Mouse (Mus musculus): ENCODE data around the gene Impdh1. TPM values are rescaled to one million over a fixed set of nuclear protein-coding genes. Genes with fewer than 3 reads are reported as not detected.
"Not testable (repeated sequence)": the region's sequence is repeated elsewhere in the genome, so short reads cannot be mapped to it uniquely, and the experiment has no call there.

Impdh1 gene
- total RNA-seq (2021): 10 to 100 TPM; 36.0 to 42.9 TPM
- long read RNA-seq, transcript Impdh1-201 (14 exons, 2,437 nt): major isoform, 66 of 82 reads
- long read RNA-seq, partial matches to known transcripts: 6 of 82 reads
- long read RNA-seq, other reads (novel, unspliced or antisense): 9 of 82 reads

DNA sequence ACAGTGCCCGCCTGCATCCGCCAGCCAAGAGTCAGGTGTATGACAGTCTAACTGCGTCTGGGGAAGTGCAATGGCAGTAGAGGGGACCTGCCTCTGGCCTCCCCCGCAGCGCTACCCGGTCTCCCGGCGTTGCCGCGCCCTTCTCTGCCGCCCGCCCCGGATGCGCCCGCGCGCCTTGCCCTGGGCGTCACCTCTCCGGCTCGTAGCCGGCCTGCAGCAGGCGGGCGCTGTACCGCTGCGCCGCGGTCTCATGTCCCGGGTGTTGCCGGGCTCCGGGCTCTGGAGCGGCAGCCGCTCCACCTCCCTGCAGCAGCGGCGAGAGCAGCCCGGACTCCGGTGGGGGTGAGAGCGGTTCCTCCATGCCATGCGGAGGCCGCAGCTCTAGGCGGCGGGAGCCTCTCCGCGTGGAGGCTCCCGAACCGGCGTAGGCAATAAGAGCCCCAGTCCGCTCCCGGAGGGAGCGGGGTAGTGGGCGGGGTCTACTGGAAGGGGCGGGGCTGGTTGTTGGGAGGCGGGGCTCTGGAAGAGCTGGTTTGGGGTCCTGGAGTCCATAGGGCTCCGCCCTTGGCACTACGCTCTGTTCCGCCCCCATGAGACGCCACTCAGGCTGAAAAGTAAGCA, at the start of gene Impdh1:
Gene Impdh1 (minus strand): TSS at position 484 of the 621 bp plus-strand sequence.
- peak in 1 of 2 experiments; percentile 40 for DNase-seq (ENCODE audit: low spot score in 2 of 2)

DNA sequence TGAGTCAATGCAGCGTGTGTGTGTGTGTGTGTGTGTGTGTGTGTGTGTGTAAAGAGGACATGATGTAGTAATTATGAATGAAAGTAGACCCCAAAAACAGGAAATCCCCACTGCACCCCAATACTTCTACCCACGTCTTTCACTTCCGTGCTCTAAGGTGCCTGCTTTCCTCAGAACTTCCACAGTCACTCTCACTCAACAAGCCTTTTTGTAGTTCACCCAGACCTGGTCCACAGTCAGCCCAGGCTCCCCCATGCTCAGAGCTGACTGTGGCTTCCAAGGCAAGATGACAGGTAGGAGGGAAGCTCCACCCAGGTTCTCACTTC, 48.3 kb upstream of the Impdh1 start:
- DNase-seq (ENCODE audit: low spot score in 2 of 2): no peak

DNA sequence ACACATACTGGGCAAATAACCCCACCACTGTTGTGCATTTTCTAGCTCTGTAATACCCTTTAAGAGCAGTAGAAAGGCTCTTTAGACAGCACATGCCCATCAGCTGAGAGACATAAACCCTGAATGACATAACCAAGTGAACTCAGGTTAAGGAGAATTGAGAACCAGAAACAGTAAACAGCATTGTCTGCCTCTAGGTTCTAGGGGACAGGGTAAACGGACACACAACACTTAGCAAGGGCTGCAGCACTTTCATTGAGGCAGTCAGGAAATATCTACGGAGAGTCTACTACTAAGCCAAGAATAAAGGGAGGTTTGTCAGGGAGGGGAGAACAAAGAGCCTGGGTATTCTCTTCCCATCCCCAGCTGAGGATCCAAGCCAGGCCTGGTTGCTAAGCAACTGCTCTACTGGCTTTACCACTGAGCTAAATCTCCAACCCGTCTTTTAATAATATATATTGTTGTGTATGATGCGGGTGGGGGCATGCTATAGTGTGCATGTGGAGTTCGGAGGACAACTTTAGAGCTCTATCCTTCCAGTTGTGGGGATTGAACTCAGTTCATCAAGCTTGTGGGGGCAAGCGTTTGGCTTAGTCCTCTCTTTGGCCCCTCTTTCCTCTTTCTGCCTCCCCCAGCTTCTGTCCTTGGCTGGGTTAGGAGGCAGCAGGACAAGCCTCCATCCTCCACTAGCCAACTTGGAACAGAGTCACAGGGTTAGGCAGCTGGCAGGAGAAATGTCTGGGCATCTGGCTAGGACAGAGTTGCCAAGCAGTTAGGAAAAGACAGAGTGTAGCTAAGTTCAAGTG, 47.7 kb upstream of the Impdh1 start:
- peak; percentile 28 to 59 for DNase-seq (ENCODE audit: low spot score in 2 of 2)

DNA sequence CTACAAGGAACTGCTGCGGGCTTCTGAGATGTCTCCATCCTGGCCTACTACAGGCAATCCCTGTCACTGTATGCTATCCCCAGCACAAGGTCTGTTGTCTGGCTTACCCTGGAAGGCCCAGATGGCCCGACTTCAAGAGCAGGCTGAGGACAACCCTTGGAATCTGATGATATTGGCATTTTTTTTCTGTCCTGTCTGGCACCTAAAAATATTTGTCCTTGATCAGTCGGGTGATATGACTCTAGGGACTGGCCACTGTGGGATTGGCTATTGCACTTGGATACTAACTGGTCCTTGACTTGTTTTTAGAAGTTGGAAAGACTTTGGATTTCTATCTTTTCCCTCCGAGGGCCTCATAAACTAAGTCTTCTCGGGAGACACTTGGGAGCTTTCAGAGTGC, 45.7 kb upstream of the Impdh1 start:
- DNase-seq (ENCODE audit: low spot score in 2 of 2): no peak

DNA sequence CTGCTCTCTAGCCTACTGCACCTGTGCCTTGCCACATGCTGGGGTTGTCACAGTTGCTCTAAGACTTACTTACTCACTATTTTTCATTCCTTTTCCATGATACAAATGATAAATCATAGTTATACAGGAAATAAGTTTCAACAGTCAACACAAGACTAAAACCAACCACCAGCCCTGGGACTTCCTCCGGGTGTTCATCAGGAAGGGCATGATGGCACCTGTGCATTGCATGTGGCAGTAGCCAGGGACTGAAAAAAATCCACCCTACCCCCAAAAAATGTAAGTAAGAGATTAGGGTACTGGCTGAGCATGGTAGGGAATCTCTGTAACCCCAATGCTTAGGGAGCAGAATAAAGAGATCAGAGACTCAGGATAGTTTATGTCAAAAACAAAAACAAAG, 43.3 kb upstream of the Impdh1 start:
- no peak for DNase-seq (ENCODE audit: low spot score in 2 of 2)

DNA sequence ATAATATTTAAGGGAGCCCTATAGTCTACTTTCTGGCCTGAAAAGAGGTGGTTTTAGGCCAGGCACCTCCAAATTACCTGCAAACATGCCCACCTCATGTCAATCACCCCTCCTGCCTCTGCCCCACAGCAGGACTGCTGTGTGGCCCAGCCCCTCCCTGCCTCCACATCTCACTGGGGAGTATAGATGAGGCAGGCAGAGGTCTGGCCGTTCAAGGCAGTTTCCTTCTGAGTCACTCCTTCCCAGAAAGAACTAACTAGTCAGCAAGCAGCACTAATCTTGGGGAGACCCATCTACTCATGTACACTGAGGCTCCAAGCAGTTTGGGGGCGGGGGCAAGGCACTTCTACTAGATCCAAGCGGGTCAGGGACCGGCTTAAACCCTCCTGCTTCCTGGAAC, 30.9 kb upstream of the Impdh1 start:
- no peak for DNase-seq (ENCODE audit: low spot score in 2 of 2)

DNA sequence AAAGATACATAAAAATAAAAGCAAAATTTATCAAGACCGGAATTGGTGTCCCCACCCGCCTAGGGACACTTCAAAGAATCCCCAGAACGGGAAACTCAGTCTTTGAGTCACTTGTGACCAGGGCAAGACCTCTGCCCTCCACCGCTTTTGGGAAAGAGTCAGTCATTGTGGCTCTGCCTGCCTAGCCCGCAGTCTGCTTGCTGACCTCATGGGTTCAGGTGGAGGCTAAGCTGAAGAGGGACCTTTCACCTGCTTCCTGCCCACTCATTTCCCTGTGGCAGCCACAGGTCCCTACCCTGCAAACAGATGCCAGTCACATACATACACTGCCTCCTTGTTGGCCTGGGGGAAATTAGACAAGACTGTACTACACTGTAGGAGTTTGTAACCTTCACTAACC, 30.4 kb upstream of the Impdh1 start:
- no peak for DNase-seq (ENCODE audit: low spot score in 2 of 2)

DNA sequence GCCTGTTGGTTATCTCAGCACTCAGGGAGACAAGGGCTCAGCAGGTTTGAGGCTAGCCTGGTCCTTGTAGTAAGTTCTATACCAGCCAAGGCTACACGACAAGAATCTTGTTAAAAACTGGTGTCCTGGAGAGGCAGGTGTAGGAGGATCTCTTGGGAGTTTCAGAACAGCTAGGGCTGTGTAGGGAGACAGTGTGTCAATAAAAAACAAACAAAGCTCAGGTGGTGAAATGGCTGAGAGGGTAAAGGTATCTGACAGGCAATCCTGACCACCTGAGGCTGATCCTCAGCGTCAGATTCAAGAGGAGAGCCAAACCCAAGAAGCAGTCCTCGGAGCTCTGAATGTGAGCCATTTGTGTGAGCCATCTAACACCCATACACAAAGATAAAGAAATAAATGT, 30.0 kb upstream of the Impdh1 start:
- DNase-seq (ENCODE audit: low spot score in 2 of 2): no peak

DNA sequence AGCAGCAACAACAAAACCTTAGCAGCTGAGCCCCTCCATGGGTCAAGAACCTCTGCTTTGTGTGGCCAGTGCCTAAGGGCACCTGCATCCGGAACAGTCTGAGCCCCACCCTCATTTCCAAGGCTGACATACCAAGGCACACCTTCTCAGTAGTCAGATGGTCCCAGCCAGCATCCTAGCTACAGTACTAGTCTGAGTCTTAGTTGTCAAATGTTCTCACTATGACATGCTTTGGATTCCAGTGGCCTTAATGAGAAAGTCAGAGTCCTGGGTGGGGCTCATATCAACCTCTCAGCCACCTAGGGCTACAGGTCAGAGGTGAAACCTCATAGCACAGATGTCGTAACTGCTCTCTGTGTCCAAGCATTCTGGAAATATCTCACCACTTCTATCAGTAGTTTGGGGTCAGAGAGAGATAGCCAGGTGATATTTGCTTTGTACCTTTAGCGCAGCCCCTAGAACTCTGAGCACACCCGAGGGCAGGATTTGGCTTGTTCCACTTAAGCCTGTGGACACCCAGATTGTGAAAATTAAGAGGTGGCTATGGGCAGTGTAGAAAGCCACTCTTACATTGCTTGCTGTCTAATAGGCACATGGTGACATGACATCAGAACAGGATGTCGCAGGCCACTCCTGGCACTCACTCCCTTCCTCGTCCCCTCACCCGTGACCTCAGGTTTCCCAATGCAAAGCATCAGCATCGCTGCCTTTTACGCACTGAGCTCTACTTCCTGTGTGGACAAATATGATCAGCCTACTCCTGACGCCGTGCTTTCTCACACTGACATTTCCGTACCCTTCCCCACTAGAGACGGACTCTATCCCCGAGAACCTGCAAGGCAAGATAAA, 29.3 kb upstream of the Impdh1 start:
- DNase-seq (ENCODE audit: low spot score in 2 of 2): no peak

DNA sequence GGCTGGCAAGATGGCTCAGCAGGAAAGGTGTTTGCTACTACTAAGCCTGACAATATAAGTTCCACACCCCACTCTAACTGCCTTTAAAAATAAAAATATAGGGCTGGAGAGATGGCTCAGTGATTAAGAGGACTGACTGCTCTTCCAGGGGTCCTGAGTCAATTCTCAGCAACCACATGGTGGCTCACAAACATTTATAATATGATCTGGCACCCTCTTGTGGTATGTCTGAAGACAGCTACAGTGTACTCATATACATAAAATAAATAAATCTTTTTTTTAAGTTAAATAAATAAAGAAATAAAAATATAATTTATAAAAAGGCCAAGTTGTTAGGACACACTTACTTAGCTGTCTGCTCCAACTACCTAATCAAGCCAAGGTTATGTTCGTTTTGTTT, 26.1 kb upstream of the Impdh1 start:
- DNase-seq (ENCODE audit: low spot score in 2 of 2): no peak

DNA sequence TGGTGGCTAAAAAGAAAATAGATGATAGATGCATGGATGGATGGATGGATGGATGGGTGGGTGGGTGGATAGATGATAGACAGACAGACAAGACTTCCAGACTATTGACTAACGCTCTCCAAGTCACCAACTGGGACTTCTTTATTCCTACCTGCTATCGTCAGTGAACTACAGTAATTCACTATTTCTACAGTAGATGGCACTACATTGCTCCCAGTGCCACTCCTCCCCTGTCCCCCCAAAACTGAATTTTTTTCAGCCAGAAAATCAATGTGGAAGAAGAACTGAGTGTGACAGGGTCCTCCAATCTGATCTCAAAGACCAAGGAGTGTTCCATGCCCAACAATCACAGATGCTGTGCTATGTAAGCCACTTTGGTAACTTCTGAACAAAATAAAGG, 25.5 kb upstream of the Impdh1 start:
- DNase-seq (ENCODE audit: low spot score in 2 of 2): no peak

DNA sequence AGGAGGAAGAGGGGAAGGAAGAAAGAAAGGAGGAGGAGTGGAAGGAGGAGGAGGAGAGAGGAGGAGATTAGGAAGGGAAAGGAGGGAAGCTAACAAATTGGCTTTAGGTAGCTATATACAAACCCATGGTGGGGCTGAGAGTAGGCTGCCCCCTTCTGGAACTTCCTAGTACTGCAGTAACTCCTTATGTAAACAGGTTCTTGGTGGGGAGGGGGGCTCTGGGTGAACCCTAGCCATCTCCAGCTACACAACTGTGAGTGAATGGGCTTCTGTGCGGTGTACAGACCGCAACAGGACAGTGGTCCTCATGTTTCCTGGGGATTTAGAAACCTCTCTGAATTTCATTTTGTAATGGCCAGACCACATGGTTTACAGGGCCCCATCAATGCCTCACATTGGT, 24.6 kb upstream of the Impdh1 start:
- peak in 1 of 2 experiments; percentile 41 for DNase-seq (ENCODE audit: low spot score in 2 of 2)

DNA sequence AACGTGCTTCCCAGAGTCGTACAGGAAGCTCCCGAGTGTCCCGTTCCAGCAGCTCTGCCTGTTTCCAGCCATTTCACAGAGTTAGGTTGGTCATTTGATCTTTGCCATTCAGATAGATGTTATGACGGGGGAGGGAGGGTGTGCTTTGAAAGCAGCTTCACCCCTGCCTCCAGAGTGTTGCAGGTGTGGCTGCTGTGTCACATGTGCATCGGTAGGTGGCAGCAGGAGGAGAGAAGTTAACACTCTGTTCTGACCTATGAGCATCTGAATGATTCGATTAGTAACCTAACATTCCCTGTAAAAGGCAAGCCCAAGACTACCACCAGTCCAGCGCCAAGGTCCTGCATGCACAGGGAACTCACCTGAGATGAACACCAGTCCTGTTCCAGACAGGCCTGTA, 18.1 kb upstream of the Impdh1 start:
- no peak for DNase-seq (ENCODE audit: low spot score in 2 of 2)

DNA sequence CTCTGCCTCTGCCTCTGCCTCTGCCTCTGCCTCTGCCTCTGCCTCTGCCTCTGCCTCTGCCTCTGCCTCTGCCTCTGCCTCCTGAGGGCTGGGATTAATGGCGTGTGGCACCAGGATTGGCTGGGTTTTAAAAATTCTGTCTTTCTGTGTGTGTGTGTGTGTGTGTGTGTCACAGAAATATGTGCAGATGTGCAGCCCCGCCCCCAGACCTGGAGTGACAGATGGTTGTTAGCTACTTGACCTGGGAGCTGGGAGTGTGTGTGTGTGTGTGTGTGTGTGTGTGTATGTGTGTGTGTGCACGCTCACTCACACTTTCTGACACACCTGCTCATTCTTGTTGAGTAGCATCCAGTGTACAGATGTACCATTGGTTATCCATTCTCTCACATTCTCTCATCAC, 17.5 kb upstream of the Impdh1 start:
- no peak for DNase-seq (ENCODE audit: low spot score in 2 of 2)

DNA sequence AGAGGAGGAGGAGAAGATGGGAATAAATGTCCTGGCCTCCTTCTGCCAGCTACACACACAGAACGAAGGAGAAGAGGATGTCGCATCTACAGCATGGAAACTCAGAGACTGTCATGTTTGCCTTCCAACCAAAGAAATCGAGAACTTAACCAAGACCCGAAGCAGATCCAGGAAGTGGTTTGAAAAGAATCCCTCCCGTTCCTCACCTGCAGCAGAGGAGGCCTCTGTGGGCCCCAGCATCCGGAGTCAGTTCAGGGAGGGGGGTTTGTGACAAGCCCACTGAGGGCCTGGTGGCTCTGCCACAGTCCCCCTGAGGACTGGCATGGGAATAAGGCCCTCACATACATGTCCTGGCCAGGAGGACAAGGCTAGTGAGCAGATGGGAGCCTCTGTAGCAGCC, 16.2 kb upstream of the Impdh1 start:
- DNase-seq (ENCODE audit: low spot score in 2 of 2): no peak

DNA sequence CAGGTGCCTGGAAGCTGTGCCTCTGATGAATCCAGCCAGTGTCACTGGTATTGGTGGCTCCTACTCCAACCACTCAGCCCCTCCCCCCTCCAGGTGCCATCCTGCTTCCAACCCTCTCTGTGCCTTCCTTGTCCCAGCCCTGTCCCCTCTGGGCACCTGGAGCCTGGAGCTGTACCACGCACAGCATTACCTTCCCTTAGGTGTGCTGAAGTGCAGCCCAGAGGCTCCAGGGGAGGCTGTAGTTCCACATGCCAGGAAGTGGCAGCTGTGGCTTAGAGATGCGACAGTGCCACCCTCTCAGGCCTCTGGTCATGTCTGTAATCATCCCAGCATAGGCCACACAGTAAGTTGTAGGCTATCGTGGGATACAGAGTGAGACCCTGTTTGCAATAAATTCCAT, 15.6 kb upstream of the Impdh1 start:
- DNase-seq (ENCODE audit: low spot score in 2 of 2): no peak

DNA sequence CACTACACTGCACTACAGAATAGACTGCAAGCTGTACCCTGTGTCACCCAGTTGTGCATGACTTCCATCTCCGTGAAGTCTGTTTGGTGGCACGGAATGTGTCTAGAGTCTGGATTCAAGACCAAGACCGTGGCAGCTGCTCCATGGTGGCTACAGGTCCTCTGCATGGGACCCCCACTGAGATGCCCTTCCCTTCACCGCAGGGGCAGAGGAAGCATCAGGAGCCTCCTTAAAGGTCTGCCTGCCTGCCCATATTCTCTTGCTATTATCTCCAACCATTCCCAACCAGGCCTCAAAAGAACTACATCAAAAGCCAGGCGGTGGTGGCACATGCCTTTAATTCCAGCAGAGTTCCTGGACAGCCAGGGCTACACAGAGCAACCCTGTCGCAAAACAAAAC, 14.2 kb upstream of the Impdh1 start:
- DNase-seq (ENCODE audit: low spot score in 2 of 2): no peak

DNA sequence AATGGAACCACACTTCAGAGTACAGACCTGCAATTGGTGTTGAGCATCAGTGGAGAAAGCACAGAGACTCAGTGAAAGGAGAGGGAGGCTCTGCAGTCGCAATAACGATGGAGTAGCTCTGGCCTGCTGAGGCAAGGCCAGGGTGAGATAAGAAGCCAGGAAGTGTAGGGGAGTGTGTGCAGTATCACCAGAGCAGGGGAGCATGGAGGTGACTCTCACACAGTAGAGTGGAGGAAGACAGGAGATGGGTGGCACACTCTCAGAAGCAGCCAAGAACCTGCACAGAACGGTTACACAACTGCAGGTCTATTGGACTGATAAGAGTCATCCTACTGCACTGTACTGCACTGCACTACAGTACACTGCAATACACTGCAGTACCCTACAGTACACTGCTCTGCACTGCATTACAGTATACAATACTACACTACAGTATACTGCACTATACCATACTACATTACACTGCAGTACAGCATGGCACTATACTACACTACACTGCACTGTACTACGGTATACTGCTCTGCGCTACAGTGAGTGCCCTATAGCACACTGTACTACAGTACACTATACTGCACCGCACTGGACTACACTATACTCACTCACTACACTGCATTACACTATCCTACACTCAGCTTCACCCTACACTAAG, 13.2 kb upstream of the Impdh1 start:
- DNase-seq (ENCODE audit: low spot score in 2 of 2): no peak

DNA sequence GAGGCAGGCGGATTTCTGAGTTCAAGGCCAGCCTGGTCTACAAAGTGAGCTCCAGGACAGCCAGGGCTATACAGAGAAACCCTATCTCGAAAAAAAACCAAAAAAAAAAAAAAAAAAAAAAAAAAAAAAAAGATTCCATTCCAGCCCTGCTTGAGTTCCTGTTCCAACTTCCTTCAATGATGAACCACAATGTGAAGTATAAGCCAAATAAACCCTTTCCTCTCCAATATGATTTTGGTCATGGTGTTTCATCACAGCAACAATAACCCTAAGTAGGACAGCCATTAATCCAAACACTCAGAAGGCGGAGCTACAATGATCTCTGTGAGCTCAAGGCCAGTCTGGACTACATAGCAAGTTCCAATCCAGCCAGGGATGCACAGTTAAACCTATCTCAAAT, 1.6 kb upstream of the Impdh1 start:
- not testable (repeated sequence) for DNase-seq (ENCODE audit: low spot score in 2 of 2)

DNA sequence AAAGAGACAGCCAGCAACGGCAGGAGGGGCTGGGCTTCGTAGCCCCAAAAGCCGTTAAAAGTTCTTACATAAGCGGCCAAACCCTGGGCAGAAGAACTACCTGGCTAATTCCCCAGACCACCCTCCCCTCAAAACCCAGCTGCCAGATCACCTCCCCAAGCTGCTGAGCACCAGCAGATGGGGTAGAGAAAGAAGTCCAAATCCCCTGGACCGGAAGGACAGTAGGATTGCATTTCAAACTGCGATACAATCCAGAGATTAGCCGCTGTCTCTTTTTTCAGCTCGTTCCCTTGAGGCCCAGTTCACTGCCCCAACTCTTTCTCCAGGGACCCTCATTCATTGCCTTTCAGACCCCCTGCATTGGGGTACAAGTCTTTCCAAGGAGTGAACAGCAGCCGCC, 983 bp downstream of the Impdh1 start:
- no peak for DNase-seq (ENCODE audit: low spot score in 2 of 2)

DNA sequence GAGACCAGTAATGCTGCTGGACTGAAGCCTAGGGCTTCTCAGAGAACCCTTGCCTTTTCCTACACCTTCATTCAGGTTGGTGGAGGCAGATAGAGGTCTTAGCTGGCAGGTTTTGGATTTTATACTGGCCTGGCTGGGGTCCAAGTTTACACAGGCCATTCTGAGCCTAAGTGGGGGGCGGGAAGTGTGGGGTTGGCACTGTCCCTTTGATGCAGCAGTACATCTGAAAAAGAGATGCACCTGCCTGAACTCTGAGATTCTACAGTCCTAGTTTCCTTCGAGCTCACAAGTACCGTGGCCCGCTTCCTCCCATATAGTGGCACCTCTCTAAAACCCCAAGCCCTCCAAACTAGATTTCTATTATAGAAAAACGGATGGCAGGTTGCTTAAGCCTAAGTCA, 1.4 kb downstream of the Impdh1 start:
- DNase-seq (ENCODE audit: low spot score in 2 of 2): no peak

DNA sequence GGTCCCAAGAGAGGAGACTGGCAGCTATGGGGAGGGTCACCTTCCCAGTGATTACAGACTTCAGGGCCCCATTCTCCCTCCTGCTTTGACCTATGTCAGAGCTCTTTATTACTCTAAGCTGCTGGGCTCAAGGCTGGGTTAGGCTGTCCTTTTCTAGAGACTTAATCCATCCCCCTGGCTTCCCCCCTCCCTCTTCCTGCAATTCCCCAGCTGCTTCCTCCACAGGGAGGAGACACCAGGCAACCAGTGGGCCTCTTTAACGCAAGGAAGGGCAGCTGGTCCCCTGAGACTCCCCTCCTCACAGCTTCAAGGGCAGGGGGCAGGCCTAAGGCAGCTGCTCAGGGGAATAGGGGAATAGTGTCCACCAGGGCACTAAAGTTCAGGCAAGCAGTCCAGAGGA, 1.9 kb downstream of the Impdh1 start:
- no peak for DNase-seq (ENCODE audit: low spot score in 2 of 2)

All from layer of hippocampus, adult 18-20 months (tissue).